Mouse (Mus musculus) spleen, postnatal 0 days (tissue): ENCODE results near the gene Vmn2r75. TPM values are rescaled to one million over a fixed set of nuclear protein-coding genes. Genes with fewer than 3 reads are reported as not detected.

Experiments
- polyA plus RNA-seq: library from polyadenylated mRNA; unstranded; fragments of >200 nt; fragmentation: Nextera tagmentation; extraction: Ambion mirVana; gene quantifications from 2 replicates; pipeline ENCODE4 v1.2.1, GENCODE M21; 2015

Vmn2r75 gene
- not detected in 2 replicates for polyA plus RNA-seq

DNA sequence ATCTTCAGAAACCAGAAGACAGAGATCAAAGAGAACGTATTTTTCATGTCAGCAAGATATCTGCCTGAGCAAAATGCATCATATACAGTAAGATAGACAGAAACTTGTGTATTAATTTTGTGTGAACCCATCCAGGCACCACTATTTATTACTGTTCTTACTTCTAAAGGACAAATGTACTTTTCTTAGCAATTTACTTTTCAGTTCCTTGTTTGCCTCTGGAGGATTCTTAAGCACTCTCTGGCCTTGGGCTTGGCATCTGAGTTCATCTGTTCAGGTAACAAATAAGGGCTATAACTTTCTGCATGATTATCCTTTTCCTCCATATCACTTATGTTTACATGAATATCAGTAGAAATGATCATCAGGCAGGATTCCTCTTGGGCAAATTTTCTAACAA is at the start of gene Vmn2r75:
Gene Vmn2r75 (minus strand): TSS at position 101 of the 400 bp plus-strand sequence.

Other genes with a start within 250 kb of the Vmn2r75 start
- not detected in 2 replicates for gene Vmn2r74, start 210.1 kb downstream of the Vmn2r75 start, polyA plus RNA-seq
- gene Vmn2r76, start 74.5 kb upstream of the Vmn2r75 start, polyA plus RNA-seq, result not detected in 2 replicates
- not detected in 2 replicates for gene Olfr310, start 105.4 kb upstream of the Vmn2r75 start, polyA plus RNA-seq
- not detected in 2 replicates for gene Olfr309, start 141.9 kb upstream of the Vmn2r75 start, polyA plus RNA-seq
- gene Olfr308, start 153.9 kb upstream of the Vmn2r75 start, polyA plus RNA-seq, result not detected in 2 replicates
- gene Olfr307, start 165.8 kb upstream of the Vmn2r75 start, polyA plus RNA-seq, result not detected in 2 replicates
- gene Olfr305, start 195.2 kb upstream of the Vmn2r75 start, polyA plus RNA-seq, result not detected in 2 replicates
- gene Olfr304, start 214.9 kb upstream of the Vmn2r75 start, polyA plus RNA-seq, result not detected in 2 replicates
- not detected in 2 replicates for gene Olfr303, start 226.0 kb upstream of the Vmn2r75 start, polyA plus RNA-seq
- gene Olfr301, start 232.1 kb upstream of the Vmn2r75 start, polyA plus RNA-seq, result not detected in 2 replicates